Mouse (Mus musculus): ENCODE measurements around the gene Gm10643.

- no peak for TF ChIP-seq MAFK (IDR thresholded peaks at IDR 0.05; ENCODE audit: insufficient read depth, low read depth, low read length)
- TF ChIP-seq ZC3H11A (IDR thresholded peaks at IDR 0.05; ENCODE audit: borderline replicate concordance, low read depth, low read length) = no peak
- TF ChIP-seq ZNF384 (IDR thresholded peaks at IDR 0.05; ENCODE audit: low read depth, low read length) = no peak
- no peak for TF ChIP-seq HCFC1 (IDR thresholded peaks at IDR 0.05; ENCODE audit: borderline replicate concordance, insufficient read depth, low read length)
Observed at GRCm38 (mm10) chr8:84063861-84064610, 901 bp downstream of the Gm10643 start.

Measured in ES-E14 (cell line).